Mouse (Mus musculus): ENCODE measurements around the gene S100a1.

S100a1 gene

GRCm38 (mm10) chr3:90512276-90512675 is 1.9 kb downstream of the S100a1 start:
- in situ Hi-C loops (cut with MboI; ENCODE audit: unreplicated experiment in 2 of 2): no loop called here

DNA sequence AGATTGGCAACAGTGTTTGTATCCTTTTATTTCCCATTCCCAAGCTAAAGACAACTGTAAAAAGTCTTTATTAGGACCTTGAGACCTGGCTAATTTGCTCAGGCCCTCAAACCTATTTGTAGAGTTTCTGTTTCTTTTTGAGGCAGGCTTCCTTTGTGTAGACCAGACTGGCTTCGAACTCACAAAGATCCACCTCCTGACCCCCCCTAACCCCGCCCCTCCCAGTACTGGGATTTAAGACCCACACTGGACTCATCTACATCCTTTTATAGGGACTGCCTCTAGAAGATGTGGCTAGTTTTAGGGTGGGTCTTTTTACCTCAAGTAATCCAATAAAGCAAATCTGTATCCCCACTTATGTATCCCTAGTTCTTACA is 4.5 kb downstream of the S100a1 start:
- in situ Hi-C loops (cut with MboI; ENCODE audit: unreplicated experiment in 2 of 2): no loop called here

DNA sequence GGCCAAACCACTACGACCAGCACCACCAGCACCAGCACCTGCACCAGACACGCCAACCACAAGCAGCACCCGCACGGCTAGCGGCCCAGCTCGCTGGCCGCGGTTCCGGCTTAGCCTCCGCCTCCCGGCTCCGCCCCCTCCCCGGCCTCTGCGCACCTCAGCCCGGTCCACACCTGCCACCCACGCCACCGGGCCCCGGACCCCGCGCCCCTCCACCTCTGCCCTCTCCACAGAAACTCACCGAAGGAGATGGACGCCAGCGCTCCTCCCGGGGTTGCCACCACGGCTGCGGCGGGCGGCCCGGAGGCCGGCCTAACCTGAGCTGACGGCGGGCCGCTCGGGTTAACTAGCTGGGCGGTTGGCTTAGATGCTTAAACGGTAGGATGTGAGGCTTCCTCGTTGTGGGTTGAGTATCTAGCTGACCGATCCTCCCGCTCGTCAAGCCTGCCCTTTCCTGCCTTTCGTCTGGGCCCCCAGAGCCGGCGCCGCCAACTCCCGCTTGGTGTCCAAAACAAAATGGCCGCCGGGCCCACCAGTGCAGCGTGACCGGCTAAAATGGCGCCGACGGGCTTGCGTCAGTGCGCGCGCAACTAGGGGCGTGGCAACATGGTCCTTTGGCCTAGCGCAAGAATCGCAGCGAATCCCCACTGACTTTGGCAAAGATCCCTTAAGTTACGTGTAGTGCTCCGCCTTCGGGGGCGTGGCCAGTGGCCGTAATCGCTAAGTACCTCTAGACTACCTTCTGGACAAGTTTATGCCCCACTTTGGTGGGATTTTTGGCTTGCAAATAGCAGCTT is 5.0 kb downstream of the S100a1 start, which contains the start of gene Chtop:
Chtop (minus strand) TSS at position 549 of the 797 bp plus-strand sequence.
- in situ Hi-C loops (cut with MboI; ENCODE audit: unreplicated experiment in 2 of 2): no loop called here

DNA sequence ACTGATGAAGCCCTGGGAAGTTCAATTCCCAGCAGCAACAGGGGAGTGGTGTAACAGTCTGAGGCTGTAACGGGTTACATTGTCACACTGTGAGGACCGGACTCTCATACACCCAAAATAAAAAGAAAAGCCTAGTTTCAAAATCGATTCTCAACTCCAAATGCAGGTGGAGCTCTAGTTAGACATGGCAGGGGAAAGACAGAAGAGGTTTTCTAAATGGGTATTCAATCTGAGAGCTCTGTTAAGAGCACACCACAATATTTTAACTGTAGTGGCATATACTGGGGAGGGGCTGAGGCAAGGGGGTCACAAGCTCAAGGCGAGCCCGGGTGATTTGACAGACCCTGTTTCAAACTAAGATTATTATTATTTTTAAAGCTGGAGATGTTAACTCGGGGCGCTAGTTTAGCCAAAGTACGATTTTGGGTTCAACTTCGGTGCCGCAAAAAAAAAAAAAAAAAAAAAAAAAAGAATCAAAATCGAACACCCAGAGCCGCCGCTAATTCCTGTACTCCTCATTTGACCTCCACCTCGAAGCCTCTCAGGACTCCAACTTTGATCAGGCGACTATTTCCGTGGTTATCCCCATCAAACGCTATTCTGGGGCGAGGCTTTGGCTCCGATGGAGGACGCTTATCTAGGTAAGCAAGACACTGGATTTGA is 5.8 kb downstream of the S100a1 start:
- in situ Hi-C loops (cut with MboI; ENCODE audit: unreplicated experiment in 2 of 2): no loop called here

- in situ Hi-C loops (cut with MboI; ENCODE audit: unreplicated experiment in 2 of 2): no loop called here
These were observed 7.8 kb downstream of the S100a1 start for GRCm38 (mm10) chr3:90506362-90506761.

- in situ Hi-C loops (cut with MboI; ENCODE audit: unreplicated experiment in 2 of 2): no loop called here
These were observed 9.0 kb downstream of the S100a1 start for GRCm38 (mm10) chr3:90505216-90505615.

DNA sequence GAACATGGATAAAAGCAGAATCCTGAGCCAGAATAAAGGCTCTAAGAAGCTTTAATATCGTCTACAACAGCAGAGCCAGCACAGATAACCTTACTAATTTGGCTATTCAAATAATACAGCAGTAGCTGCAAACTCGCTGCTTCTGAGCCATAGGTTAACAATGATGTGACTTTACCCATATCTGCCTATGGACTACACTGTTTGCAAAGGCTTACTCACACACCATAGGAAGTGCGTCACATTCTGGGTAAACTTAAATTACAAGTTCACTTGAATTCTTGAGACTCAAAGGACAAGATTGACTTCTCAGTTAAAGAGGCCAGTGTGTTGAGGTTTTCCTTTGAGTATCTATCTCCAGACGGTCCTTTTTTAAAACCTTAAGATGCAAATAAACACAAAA is 10.7 kb downstream of the S100a1 start:
- in situ Hi-C loops (cut with MboI; ENCODE audit: unreplicated experiment in 2 of 2): no loop called here

DNA sequence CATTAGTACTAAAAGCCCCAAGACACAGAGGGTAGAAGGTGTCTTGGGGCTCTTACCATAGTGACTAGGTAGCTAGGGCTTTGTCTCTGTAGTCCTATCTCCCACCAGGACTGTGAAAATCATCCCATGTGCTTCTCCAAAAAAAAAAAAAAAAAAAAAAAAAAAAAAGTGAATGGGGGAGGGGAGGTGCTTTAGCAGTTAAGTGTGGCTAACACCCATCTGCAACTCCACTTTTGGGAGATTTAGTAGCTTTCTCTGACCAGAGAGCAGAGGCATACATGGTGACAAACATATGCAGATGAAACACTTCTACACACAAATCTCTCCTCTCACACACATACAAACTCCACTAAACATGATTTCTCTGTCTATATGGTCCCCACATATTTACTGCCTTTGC is 16.6 kb downstream of the S100a1 start:
- in situ Hi-C loops (cut with MboI; ENCODE audit: unreplicated experiment in 2 of 2): no loop called here

DNA sequence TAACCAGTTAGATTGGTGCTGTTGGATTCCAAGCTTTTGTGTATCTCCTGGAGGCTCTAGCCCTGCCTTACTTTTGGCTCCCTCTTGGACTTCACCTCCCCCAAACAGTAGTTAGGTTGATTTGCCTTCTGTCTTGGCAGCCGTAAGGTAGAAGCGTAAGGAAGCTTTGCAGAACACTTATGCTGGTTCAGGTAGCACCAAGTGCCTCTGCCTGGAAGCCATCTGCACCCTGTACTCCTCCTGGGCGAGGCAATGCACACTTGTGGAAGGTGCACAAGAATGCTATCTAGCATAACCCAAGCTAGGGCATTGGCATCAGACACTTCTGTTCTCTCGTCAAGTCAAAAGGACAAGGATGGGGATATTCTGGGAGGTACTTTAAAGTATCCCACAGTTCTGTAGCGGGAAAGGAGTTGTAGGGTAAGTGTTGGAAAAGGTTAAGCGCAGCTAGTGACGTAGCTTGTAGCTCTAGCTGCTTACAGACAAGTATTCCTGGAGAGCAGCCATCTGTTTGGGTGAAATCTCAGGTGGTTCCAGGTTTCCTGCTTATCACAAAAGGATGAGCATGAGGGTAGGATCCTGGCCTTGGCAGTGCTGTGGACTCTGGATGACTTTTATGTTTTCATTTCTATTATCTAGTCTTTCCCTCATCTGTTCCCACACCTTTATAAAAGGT is 18.2 kb downstream of the S100a1 start:
- in situ Hi-C loops (cut with MboI; ENCODE audit: unreplicated experiment in 2 of 2): no loop called here

- in situ Hi-C loops (cut with MboI; ENCODE audit: unreplicated experiment in 2 of 2): loop anchor here (5.0 kb wide), 2 partner anchors 93 to 118 kb away; partner anchors contain the start of gene S100a6 (in 2 of the 2)
These were observed 20.2 kb downstream of the S100a1 start for GRCm38 (mm10) chr3:90493831-90494540.

DNA sequence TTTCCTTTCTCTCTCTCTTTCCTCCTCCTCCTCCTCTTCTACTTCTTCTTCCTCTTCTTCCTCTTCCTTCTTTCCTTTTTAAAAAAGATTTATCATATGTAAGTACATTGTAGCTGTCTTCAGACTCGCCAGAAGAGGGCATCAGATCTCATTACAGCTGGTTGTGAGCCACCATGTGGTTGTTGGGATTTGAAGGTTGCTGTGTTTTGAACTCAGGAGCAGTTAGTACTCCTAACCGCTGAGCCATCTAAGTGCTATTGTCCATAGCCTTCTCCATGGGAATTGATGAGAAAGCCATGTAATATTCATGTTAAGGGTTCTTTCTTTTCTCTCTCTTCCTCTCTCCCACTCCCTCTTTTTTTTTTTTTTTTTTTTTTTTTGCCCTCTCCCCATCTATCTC is 22.8 kb downstream of the S100a1 start:
- in situ Hi-C loops (cut with MboI; ENCODE audit: unreplicated experiment in 2 of 2): loop anchor here (5.0 kb wide), 2 partner anchors 96 to 121 kb away; partner anchors contain the start of gene S100a6 (in 2 of the 2)

DNA sequence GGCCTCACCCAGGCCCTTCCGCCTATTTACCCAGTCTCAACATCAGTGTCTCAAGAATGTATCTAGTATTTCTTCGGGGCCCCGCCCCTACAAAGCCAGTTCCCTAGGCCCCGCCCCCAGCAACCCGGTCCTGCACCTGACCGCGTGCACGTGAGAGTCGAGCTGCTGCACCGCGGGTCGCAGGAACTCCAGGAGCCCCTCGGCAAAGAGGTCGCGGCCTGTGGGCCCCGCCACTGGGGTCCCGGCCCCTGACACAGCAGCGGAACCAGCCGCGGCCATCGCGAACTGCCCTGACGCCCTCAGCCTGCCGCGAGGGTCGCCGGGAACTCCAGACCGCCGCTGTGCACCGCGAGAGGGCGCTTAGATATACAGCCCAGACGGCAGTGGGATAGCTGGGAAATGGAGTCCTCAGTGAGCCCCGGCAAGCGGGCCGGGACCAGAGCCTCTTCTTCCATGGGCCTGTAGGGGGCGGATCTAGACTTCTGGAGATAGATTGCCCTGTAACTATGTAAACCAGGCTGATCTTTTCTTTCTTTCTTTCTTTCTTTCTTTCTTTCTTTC is 23.4 kb downstream of the S100a1 start, which contains the start of gene Snapin:
Snapin (minus strand) TSS at position 338 of the 561 bp plus-strand sequence.
- in situ Hi-C loops (cut with MboI; ENCODE audit: unreplicated experiment in 2 of 2): loop anchor here (5.0 kb wide), 2 partner anchors 97 to 122 kb away; partner anchors contain the start of gene S100a6 (in 2 of the 2)

GRCm38 (mm10) chr3:90488576-90488975 is 25.6 kb downstream of the S100a1 start:
- in situ Hi-C loops (cut with MboI; ENCODE audit: unreplicated experiment in 2 of 2): no loop called here

DNA sequence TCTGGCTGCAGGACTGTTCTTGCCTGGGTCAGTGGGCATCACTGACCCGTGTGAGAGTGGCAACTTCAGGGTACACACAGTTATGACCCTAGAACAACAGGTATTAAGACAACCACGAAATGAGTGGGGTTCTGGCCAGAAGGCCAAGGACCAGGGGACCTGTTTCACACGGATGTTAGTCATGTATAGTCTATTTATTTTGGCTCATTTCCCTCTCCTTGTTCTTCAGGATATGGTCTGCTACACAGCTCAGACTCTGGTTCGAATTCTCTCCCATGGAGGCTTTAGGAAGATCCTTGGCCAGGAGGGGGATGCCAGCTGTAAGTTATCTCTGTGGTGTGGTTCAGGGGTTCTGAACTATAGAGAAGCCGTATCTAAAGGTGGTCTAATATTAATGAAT is 27.2 kb downstream of the S100a1 start:
- in situ Hi-C loops (cut with MboI; ENCODE audit: unreplicated experiment in 2 of 2): no loop called here

GRCm38 (mm10) chr3:90475831-90476611 is 38.2 kb downstream of the S100a1 start, which contains the start of gene Ilf2:
Ilf2 (plus strand) TSS chr3:90476126.
- in situ Hi-C loops (cut with MboI; ENCODE audit: unreplicated experiment in 2 of 2): no loop called here

- in situ Hi-C loops (cut with MboI; ENCODE audit: unreplicated experiment in 2 of 2): no loop called here
These were observed 38.9 kb downstream of the S100a1 start for GRCm38 (mm10) chr3:90475151-90475830.

- in situ Hi-C loops (cut with MboI; ENCODE audit: unreplicated experiment in 2 of 2): no loop called here
These were observed 42.0 kb downstream of the S100a1 start for GRCm38 (mm10) chr3:90472213-90472612.

DNA sequence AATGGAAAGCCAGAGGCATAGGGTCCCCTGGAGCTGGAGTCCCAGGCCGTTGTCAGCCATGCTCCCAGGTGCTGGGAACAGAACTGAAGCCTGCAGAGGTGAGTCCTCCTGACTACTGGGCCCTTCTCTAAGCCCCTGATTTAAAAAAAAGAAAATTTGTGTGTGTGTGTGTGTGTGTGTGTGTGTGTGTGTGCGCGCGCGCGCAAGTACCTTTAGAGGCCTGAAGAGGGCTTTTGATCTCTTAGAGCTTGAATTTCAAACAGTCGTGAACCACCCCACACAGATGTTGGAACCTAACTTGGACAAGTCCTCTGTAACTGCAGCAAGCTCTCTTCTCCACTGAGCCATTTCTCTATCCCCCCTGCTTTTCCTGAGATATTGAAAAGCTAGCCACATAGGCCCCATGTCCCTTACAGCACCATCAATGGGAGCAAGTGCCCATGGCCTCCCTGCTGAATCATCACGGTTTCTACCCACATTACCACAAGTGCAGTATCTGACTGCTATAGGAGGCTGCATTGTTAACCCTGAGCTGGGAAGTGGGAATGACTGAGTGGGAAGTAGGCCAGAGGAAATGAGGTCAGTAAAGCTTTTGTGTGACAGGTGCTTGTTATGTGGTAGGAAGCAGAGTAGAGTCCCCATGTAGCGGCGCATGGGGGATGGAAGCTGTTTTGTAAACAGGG is 46.4 kb downstream of the S100a1 start:
- in situ Hi-C loops (cut with MboI; ENCODE audit: unreplicated experiment in 2 of 2): loop anchor here in 1 of 2 experiments (5.0 kb wide), 2 partner anchors 50 to 250 kb away; no protein-coding TSS in a partner anchor

Measured in v-Abl transformed pro-B cells (cell line).